Mouse (Mus musculus) CH12F3 (cell line): ENCODE measurements around the gene Pex11b.
"Not testable (repeated sequence)": the region's sequence is repeated elsewhere in the genome, so short reads cannot be mapped to it uniquely, and the experiment has no call there.

Experiments used
- in situ Hi-C: fragments of 300-500 bp; cut with MboI; formaldehyde crosslinking; loops from 2 replicates; pipeline ENCODE4 v1.14.3; 2020; ENCODE audit warnings: low sequenced_read_pairs

Pex11b gene

DNA sequence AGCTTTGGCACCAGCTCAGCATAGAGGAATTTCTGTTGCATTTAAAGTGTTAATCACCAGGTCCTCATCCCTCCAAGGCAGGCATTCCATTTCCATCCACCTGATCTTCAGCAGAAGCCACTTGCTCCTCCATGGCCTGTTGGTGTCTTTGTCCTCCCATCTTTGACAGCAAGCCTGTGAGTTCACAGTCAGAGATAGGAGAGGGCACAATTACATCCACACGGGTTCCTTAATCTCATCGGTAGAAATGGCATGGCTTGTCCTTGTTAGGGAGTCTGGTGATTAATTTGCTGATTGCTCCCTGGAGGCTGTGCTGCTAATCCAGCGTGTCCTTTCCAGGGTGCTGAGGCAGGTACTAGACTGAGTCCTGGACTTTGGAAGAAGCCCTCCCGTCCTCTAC lies 38.3 kb downstream of the Pex11b start:
- in situ Hi-C loops: no loop called here

DNA sequence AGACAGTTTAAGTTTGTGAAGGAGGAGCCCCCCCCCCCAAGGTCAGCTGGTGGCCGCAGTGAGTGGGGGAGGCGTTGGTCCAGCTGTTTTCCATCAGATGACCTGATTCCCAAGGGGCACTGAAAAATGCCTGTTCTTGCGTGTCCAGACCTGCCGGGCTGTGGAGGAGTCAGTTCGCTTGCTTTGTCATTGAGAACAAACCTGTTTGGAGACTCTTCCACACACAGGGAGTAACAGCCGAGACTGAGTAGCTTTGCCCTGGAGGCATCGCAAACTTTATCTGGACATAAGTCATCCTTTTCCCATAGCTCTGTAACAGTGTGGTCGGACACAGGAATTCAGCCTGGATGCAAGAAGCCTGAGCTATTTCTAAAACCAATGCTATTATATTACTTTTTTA lies 39.3 kb downstream of the Pex11b start:
- in situ Hi-C loops: no loop called here

GRCm38 (mm10) chr3:96675171-96675570 lies 40.0 kb downstream of the Pex11b start:
- in situ Hi-C loops: no loop called here

DNA sequence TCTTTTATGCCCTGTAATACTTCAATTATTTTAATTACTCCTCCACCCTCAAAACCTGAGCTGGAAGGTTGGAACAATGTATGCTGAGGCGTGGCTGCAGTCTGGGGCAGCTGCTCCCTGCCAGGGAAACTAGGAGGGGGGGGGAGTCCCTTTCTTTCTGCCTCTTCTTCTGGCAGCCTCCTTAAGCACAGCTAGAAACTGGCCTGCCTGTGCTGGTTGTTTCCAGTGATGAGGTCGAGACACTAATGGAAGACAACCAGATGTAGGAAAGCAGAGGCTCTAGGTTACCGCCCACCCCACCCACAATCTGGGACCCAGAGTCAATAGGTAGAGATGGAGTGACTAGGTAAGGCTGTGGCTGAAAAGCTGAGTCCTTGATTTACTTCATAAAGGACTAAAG lies 40.5 kb downstream of the Pex11b start:
- in situ Hi-C loops: no loop called here

GRCm38 (mm10) chr3:96678456-96678855 lies 43.3 kb downstream of the Pex11b start:
- in situ Hi-C loops: no loop called here

DNA sequence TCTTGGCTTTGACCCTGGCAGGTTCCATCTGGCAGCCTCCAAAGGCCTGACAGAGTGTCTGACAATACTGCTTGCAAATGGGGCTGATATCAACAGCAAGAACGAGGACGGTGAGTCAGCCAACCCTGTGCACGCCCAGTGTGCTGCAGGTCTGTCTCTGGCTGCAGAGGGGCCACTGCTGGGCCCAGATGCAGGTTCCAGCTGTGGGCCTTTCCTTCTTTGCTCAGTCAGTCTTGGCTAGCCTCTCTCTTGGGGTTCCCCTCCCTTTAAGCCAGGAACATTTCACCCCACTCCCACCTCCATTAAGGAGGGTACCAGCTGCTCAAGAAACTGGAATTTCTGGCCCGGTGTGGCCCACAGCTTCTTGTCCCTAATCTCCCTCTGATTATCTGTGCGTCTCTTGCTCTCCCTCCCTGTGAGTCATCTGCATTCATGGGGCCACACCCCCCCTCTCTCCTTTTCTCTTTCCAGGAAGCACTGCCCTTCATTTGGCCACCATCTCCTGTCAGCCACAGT lies 44.0 kb downstream of the Pex11b start:
- in situ Hi-C loops: no loop called here

DNA sequence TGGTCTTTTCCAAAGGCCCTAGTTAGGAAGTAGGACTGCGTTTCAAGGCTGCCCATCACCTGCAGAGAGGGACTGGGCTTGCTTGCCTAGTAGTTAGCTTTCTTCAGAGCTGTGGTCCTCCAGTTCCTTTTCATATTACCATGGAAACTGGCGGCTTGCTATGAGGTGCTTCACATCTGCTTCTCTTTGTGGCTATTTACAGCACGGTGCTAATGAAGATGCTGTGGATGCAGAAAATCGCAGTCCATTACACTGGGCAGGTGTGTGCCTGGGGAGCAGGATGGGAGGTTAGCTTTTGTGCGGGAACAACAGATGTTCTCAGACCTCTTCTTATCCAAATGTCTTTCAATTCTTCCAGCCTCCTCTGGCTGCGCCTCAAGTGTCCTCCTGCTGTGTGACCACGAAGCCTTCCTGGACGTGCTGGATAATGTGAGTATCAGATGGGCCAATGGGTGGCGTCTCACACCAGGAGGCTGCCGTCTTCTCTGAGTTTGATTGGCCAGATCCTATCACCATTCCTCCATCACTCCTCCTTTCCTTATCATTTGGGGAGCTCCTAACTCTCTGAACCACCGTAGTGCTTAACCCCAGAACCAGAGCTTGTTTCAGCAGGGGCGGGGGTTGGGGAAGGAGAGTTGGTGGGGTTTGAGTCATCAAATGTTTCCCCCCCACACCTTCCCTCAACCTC lies 45.2 kb downstream of the Pex11b start:
- in situ Hi-C loops: no loop called here

- in situ Hi-C loops: no loop called here
Observed at GRCm38 (mm10) chr3:96683496-96683895, 48.3 kb downstream of the Pex11b start.

DNA sequence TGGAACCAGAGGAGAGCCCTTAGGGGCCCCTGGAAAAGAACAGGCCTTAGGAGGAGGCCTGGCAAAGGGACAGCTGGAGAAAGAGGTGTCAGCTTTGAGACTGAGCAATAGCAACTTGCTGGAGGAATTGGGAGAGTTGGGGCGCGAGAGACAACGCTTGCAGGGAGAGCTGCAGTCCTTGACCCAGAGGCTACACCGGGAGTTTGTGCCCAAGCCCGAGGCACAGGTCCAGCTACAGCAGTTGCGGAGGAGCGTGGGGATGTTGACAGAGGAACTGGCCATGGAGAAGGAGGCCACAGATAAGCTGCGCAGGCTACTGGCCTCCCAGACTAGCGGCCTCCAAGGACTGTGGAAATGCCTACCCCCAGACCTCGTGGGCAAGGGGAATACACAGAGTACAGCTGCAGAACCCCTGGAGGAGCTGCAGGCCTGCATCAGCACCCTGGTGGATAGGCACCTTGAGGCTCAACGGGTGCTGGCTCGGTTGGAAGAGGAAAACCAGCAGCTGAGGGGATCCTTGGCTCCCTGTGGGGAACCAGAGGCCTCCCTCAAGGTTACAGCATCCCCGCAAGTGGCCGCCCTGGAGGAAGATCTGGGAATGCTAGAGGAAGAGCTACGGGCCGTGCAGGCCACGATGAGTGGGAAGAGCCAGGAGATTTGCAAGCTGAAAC lies 49.1 kb downstream of the Pex11b start:
- in situ Hi-C loops: no loop called here

DNA sequence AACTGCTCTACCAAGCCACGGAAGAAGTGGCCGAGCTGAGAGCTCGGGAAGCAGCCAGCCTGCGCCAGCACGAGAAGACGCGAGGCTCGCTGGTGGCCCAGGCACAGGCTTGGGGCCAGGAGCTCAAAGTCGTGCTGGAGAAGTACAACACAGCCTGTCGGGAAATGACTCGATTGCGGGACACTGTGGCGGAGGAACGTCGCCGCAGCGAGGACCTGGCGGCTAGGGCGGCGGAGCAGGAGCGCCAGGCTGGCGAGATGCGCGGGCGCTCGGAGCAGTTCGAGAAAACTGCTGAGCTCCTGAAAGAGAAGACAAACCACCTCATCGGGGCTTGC lies 49.6 kb downstream of the Pex11b start:
- in situ Hi-C loops: no loop called here

- in situ Hi-C loops: not testable (repeated sequence)
Observed at GRCm38 (mm10) chr3:96686057-96686456, 50.9 kb downstream of the Pex11b start.

- in situ Hi-C loops: no loop called here
Observed at GRCm38 (mm10) chr3:96688854-96689253, 53.7 kb downstream of the Pex11b start.

- in situ Hi-C loops: no loop called here
Observed at GRCm38 (mm10) chr3:96690298-96690697, 55.1 kb downstream of the Pex11b start.

DNA sequence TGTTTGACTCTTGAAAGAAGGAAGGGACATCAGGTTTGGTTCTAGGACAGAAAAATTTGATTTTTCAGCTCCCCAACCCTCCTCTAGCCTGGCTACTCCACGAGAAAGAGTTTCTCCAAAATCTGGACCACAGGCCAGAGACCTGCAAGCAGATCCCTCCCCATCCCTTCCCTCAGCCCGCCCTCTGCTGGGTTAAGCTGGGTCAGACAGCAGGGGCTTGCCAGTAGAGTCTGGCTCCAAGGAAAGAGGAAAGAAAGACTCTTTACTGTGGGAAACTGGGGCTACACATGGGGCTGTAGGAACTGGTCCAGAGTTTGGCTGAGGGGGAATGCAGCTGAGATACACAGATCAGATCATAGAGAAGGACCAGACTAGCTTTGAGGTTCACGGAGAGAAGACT lies 57.3 kb downstream of the Pex11b start:
- in situ Hi-C loops: no loop called here

DNA sequence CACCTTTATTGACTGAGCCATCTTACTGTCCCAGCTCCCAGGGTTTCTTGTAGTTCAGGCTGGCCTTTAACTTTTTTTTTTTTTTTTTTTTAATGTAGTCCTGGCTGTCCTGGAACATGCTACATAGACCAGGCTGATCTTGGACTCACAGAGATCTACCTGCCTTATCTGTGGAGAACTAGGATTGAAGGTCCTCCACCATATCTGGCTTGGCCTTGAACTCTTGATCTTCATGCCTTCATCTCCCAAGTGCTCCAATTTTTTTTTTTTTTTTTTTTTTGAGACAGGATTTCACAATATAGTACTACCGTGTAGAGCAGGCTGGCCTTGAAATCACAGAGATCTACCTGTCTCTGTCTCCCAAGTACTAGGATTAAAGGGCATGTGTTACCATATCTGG lies 58.4 kb downstream of the Pex11b start:
- in situ Hi-C loops: no loop called here
